ENCODE assay signal across 22 mouse cellular contexts in genomic region chr9:14824840-14825239, GRCm38 (mm10). TPM values are rescaled to one million over a fixed set of nuclear protein-coding genes. Genes with fewer than 3 reads are reported as not detected.
DNase-seq lines count a peak whose midpoint lies in the region; ATAC-seq and TF ChIP-seq lines count a peak whose summit lies in the region.
"Had no signal": no experiment of that assay in that cellular context is flagged by ENCODE, and none has a peak within 500 bp of the region (broad histone marks: within the 10 kb centered on the region; RNA-seq: fewer than 3 reads in every experiment).

No protein-coding gene starts in this region.

- no peaks in the 10 kb centered on the region for H3K27me3 ChIP-seq in forebrain, postnatal 0 days (ENCODE audit: insufficient read depth, low read length)
- no peaks in the 10 kb centered on the region for H3K27me3 ChIP-seq in forebrain, embryonic 11.5 days (ENCODE audit: control insufficient read depth, insufficient read depth, low read length)
- H3K27me3 ChIP-seq in kidney, postnatal 0 days (ENCODE audit: insufficient read depth, low read length), result no peaks in the 10 kb centered on the region
- H3K27me3 ChIP-seq in neural tube, embryonic 14.5 days (ENCODE audit: control insufficient read depth, insufficient read depth, low read length), result no peaks in the 10 kb centered on the region
- no peaks in the 10 kb centered on the region for H3K27me3 ChIP-seq in neural tube, embryonic 15.5 days (replicated peaks)
- H3K27me3 ChIP-seq in stomach, postnatal 0 days (ENCODE audit: control insufficient read depth, insufficient read depth, low read length), result no peaks in the 10 kb centered on the region
- H3K27me3 ChIP-seq: limb, embryonic 13.5 days; midbrain, embryonic 12.5 days had no signal

- DNase-seq in forebrain, postnatal 0 days, result no peak
- DNase-seq in forebrain, embryonic 11.5 days (ENCODE audit: low spot score), result no peak
- DNase-seq in kidney, postnatal 0 days (ENCODE audit: low spot score), result no peak
- no peak for DNase-seq in kidney, adult 18-20 months
- DNase-seq in stomach, postnatal 0 days (ENCODE audit: low spot score), result no peak
- DNase-seq: cerebellum, adult 8-10 months; gastrocnemius, postnatal 25 days; thymus, adult 18-20 months had no signal

- H3K9me3 ChIP-seq in forebrain, postnatal 0 days (ENCODE audit: low read length), result no peaks in the 10 kb centered on the region
- no peaks in the 10 kb centered on the region for H3K9me3 ChIP-seq in forebrain, embryonic 11.5 days (ENCODE audit: control insufficient read depth, low read length)
- no peaks in the 10 kb centered on the region for H3K9me3 ChIP-seq in kidney, postnatal 0 days (replicated peaks; ENCODE audit: low read length)
- H3K9me3 ChIP-seq in neural tube, embryonic 14.5 days (ENCODE audit: control insufficient read depth, low read length), result no peaks in the 10 kb centered on the region
- H3K9me3 ChIP-seq in neural tube, embryonic 15.5 days (replicated peaks), result no peaks in the 10 kb centered on the region
- no peaks in the 10 kb centered on the region for H3K9me3 ChIP-seq in stomach, postnatal 0 days (ENCODE audit: control insufficient read depth, low read length)
- H3K9me3 ChIP-seq: forebrain, embryonic 10.5 days; limb, embryonic 13.5 days; midbrain, embryonic 12.5 days had no signal

- WGBS in forebrain, postnatal 0 days, result 93% methylated on average over 5 of the region's 5 CpGs
- 88% methylated on average over 5 of the region's 5 CpGs for WGBS in forebrain, embryonic 11.5 days
- WGBS in kidney, postnatal 0 days, result 88% methylated on average over 5 of the region's 5 CpGs
- 90% methylated on average over 5 of the region's 5 CpGs for WGBS in neural tube, embryonic 14.5 days
- 92% methylated on average over 5 of the region's 5 CpGs for WGBS in neural tube, embryonic 15.5 days
- WGBS in stomach, postnatal 0 days, result 90% methylated on average over 5 of the region's 5 CpGs

- no peak overlapping the region for H3K4me3 ChIP-seq in forebrain, postnatal 0 days (ENCODE audit: low read depth, low read length)
- no peak overlapping the region for H3K4me3 ChIP-seq in forebrain, embryonic 11.5 days (ENCODE audit: low read depth, low read length)
- no peak overlapping the region for H3K4me3 ChIP-seq in kidney, postnatal 0 days (replicated peaks; ENCODE audit: low read depth, low read length)
- no peak overlapping the region for H3K4me3 ChIP-seq in neural tube, embryonic 14.5 days (ENCODE audit: low read depth, low read length)
- H3K4me3 ChIP-seq in neural tube, embryonic 15.5 days (replicated peaks), result no peak overlapping the region
- H3K4me3 ChIP-seq in stomach, postnatal 0 days (ENCODE audit: low read depth, low read length), result no peak overlapping the region
- H3K4me3 ChIP-seq: forebrain, embryonic 10.5 days; limb, embryonic 13.5 days; midbrain, embryonic 12.5 days had no signal

- H3K4me2 ChIP-seq in forebrain, postnatal 0 days (ENCODE audit: low read depth), result no peak overlapping the region
- H3K4me2 ChIP-seq in forebrain, embryonic 11.5 days (ENCODE audit: low read depth, low read length, severe bottlenecking), result no peak overlapping the region
- H3K4me2 ChIP-seq in kidney, postnatal 0 days (ENCODE audit: low read length), result no peak overlapping the region
- H3K4me2 ChIP-seq in neural tube, embryonic 14.5 days (ENCODE audit: low read depth, low read length), result no peak overlapping the region
- H3K4me2 ChIP-seq in neural tube, embryonic 15.5 days, result no peak overlapping the region
- no peak overlapping the region for H3K4me2 ChIP-seq in stomach, postnatal 0 days (replicated peaks; ENCODE audit: low read depth)
- H3K4me2 ChIP-seq: limb, embryonic 13.5 days; midbrain, embryonic 12.5 days had no signal

- no peak overlapping the region for H3K9ac ChIP-seq in forebrain, postnatal 0 days
- H3K9ac ChIP-seq in forebrain, embryonic 11.5 days (ENCODE audit: low read length), result no peak overlapping the region
- H3K9ac ChIP-seq in kidney, postnatal 0 days (ENCODE audit: low read depth, low read length), result no peak overlapping the region
- no peak overlapping the region for H3K9ac ChIP-seq in neural tube, embryonic 14.5 days (replicated peaks; ENCODE audit: low read depth, low read length)
- H3K9ac ChIP-seq in neural tube, embryonic 15.5 days (replicated peaks), result no peak overlapping the region
- H3K9ac ChIP-seq in stomach, postnatal 0 days (ENCODE audit: low read length), result no peak overlapping the region
- H3K9ac ChIP-seq: limb, embryonic 13.5 days; liver, embryonic 14.5 days; midbrain, embryonic 12.5 days had no signal

- TF ChIP-seq CTCF in forebrain, postnatal 0 days (IDR thresholded peaks at IDR 0.05; ENCODE audit: low read depth), result peak; percentile 27; the same call in 1 of the 2 replicates
- TF ChIP-seq CTCF in kidney, postnatal 0 days (IDR thresholded peaks at IDR 0.05; ENCODE audit: low read depth), result peak; percentile 29; the same call in 1 of the 2 replicates
- 0 out of 2 replicates have a peak, but pooled peaks have one; percentile 20 for TF ChIP-seq CTCF in stomach, postnatal 0 days (IDR thresholded peaks at IDR 0.05; ENCODE audit: low read depth)

- TF ChIP-seq EP300 in stomach, postnatal 0 days (optimal IDR thresholded peaks at IDR 0.05), result no peak

- no peak overlapping the region for H3K27ac ChIP-seq in forebrain, postnatal 0 days (ENCODE audit: low read depth, low read length)
- no peak overlapping the region for H3K27ac ChIP-seq in forebrain, embryonic 11.5 days (ENCODE audit: low read depth, low read length)
- no peak overlapping the region for H3K27ac ChIP-seq in kidney, postnatal 0 days
- no peak overlapping the region for H3K27ac ChIP-seq in neural tube, embryonic 14.5 days (ENCODE audit: low read depth, low read length)
- H3K27ac ChIP-seq in neural tube, embryonic 15.5 days (replicated peaks), result no peak overlapping the region
- no peak overlapping the region for H3K27ac ChIP-seq in stomach, postnatal 0 days (replicated peaks)
- H3K27ac ChIP-seq: forebrain, embryonic 10.5 days; limb, embryonic 13.5 days; liver, embryonic 14.5 days; macrophage; midbrain, embryonic 12.5 days had no signal

- peak; percentile 69; the same call in 1 of the 2 replicates for ATAC-seq in forebrain, postnatal 0 days
- no peak for ATAC-seq in forebrain, embryonic 11.5 days (replicated peaks; ENCODE audit: low FRiP score)
- ATAC-seq in kidney, postnatal 0 days (replicated peaks; ENCODE audit: low FRiP score, low read depth), result no peak
- ATAC-seq in neural tube, embryonic 14.5 days (ENCODE audit: low read depth), result peak; percentile 54; the same call in 1 of the 2 replicates
- ATAC-seq in neural tube, embryonic 15.5 days (ENCODE audit: low FRiP score), result no peak
- no peak for ATAC-seq in stomach, postnatal 0 days (ENCODE audit: low FRiP score, low TSS enrichment)
- ATAC-seq: intestine, embryonic 16.5 days had no signal

- peaks cover 13% of the 10 kb centered on the region for H3K36me3 ChIP-seq in forebrain, postnatal 0 days (ENCODE audit: insufficient read depth)
- no peaks in the 10 kb centered on the region; the same call in 1 of the 2 replicates for H3K36me3 ChIP-seq in forebrain, embryonic 11.5 days (ENCODE audit: control insufficient read depth, insufficient read depth, low read length)
- H3K36me3 ChIP-seq in kidney, postnatal 0 days (ENCODE audit: insufficient read depth, low read length), result peaks cover 25% of the 10 kb centered on the region; the same call in 1 of the 2 replicates
- H3K36me3 ChIP-seq in neural tube, embryonic 14.5 days (ENCODE audit: control insufficient read depth, insufficient read depth, low read length), result 0 out of 2 replicates have a peak, but pooled peaks cover 9% of the 10 kb centered on the region
- H3K36me3 ChIP-seq in neural tube, embryonic 15.5 days, result peaks cover 33% of the 10 kb centered on the region
- H3K36me3 ChIP-seq in stomach, postnatal 0 days (ENCODE audit: control insufficient read depth, insufficient read depth, low read length), result peaks cover 3% of the 10 kb centered on the region; the same call in 1 of the 2 replicates

- H3K4me1 ChIP-seq in forebrain, postnatal 0 days (ENCODE audit: insufficient read depth), result no peaks in the 10 kb centered on the region
- no peaks in the 10 kb centered on the region for H3K4me1 ChIP-seq in forebrain, embryonic 11.5 days (replicated peaks; ENCODE audit: control insufficient read depth, insufficient read depth, low read length)
- H3K4me1 ChIP-seq in kidney, postnatal 0 days (replicated peaks; ENCODE audit: insufficient read depth, low read length), result no peaks in the 10 kb centered on the region
- no peaks in the 10 kb centered on the region for H3K4me1 ChIP-seq in neural tube, embryonic 14.5 days (ENCODE audit: control insufficient read depth, insufficient read depth, low read length)
- H3K4me1 ChIP-seq in neural tube, embryonic 15.5 days, result no peaks in the 10 kb centered on the region
- no peaks in the 10 kb centered on the region for H3K4me1 ChIP-seq in stomach, postnatal 0 days (replicated peaks; ENCODE audit: control insufficient read depth, insufficient read depth)
- H3K4me1 ChIP-seq: forebrain, embryonic 10.5 days; limb, embryonic 13.5 days; midbrain, embryonic 12.5 days had no signal

RNA-seq across cellular contexts. Expression of gene Gpr83, which starts 35.2 kb away (rescaled TPM):
- 1.8 and 4.0 TPM in 2 replicates for total RNA-seq in forebrain, postnatal 0 days (2014; rRNA removed)
- 2.6 and 2.7 TPM in 2 replicates for polyA plus RNA-seq in forebrain, postnatal 0 days (2015; fragmentation: Nextera tagmentation; extraction: Ambion mirVana)
- 0.20 and 0.47 TPM in 2 replicates for polyA plus RNA-seq in forebrain, embryonic 11.5 days (2014; fragmentation: Nextera tagmentation; extraction: Ambion mirVana)
- 0.54 and 0.59 TPM in 2 replicates for polyA plus RNA-seq in kidney, postnatal 0 days (2015; fragmentation: Nextera tagmentation; extraction: Ambion mirVana)
- 0.54 and 0.75 TPM in 2 replicates for polyA plus RNA-seq in neural tube, embryonic 14.5 days (2014; fragmentation: Nextera tagmentation; extraction: Ambion mirVana)
- polyA plus RNA-seq in neural tube, embryonic 15.5 days (2015; fragmentation: Nextera tagmentation; extraction: Ambion mirVana), result 1.1 and 4.4 TPM in 2 replicates
- polyA plus RNA-seq in stomach, postnatal 0 days (2015; fragmentation: Nextera tagmentation; extraction: Ambion mirVana), result 0.28 and 0.39 TPM in 2 replicates
- total RNA-seq: gastrocnemius, postnatal 25 days; hematopoietic stem cell, adult 5-6 weeks had no signal
- polyA plus RNA-seq: liver, embryonic 14.5 days had no signal

RNA-seq across cellular contexts. Expression of gene Ankrd49, which starts 40.2 kb away (rescaled TPM):
- total RNA-seq in forebrain, postnatal 0 days (2014; rRNA removed), result 24.8 and 31.3 TPM in 2 replicates
- polyA plus RNA-seq in forebrain, postnatal 0 days (2015; fragmentation: Nextera tagmentation; extraction: Ambion mirVana), result 33.8 and 39.5 TPM in 2 replicates
- 55.2 and 61.6 TPM in 2 replicates for polyA plus RNA-seq in forebrain, embryonic 11.5 days (2014; fragmentation: Nextera tagmentation; extraction: Ambion mirVana)
- polyA plus RNA-seq in kidney, postnatal 0 days (2015; fragmentation: Nextera tagmentation; extraction: Ambion mirVana), result 40.1 and 40.7 TPM in 2 replicates
- polyA plus RNA-seq in neural tube, embryonic 14.5 days (2014; fragmentation: Nextera tagmentation; extraction: Ambion mirVana), result 25.9 and 31.9 TPM in 2 replicates
- 22.4 and 31.9 TPM in 2 replicates for polyA plus RNA-seq in neural tube, embryonic 15.5 days (2015; fragmentation: Nextera tagmentation; extraction: Ambion mirVana)
- polyA plus RNA-seq in stomach, postnatal 0 days (2015; fragmentation: Nextera tagmentation; extraction: Ambion mirVana), result 31.7 and 33.4 TPM in 2 replicates

RNA-seq across cellular contexts. Expression of gene Mre11a, which starts 40.4 kb away (rescaled TPM):
- 9.8 and 11.8 TPM in 2 replicates for total RNA-seq in forebrain, postnatal 0 days (2014; rRNA removed)
- polyA plus RNA-seq in forebrain, postnatal 0 days (2015; fragmentation: Nextera tagmentation; extraction: Ambion mirVana), result 6.6 and 8.9 TPM in 2 replicates
- polyA plus RNA-seq in forebrain, embryonic 11.5 days (2014; fragmentation: Nextera tagmentation; extraction: Ambion mirVana), result 32.8 and 40.5 TPM in 2 replicates
- 14.4 and 15.5 TPM in 2 replicates for polyA plus RNA-seq in kidney, postnatal 0 days (2015; fragmentation: Nextera tagmentation; extraction: Ambion mirVana)
- 15.2 and 15.6 TPM in 2 replicates for polyA plus RNA-seq in neural tube, embryonic 14.5 days (2014; fragmentation: Nextera tagmentation; extraction: Ambion mirVana)
- 10.8 and 14.3 TPM in 2 replicates for polyA plus RNA-seq in neural tube, embryonic 15.5 days (2015; fragmentation: Nextera tagmentation; extraction: Ambion mirVana)
- 9.7 TPM in 2 replicates for polyA plus RNA-seq in stomach, postnatal 0 days (2015; fragmentation: Nextera tagmentation; extraction: Ambion mirVana)

RNA-seq across cellular contexts. Expression of gene 1700012B09Rik, which starts 54.0 kb away (rescaled TPM):
- total RNA-seq in forebrain, postnatal 0 days (2014; rRNA removed), result 1.00 and 2.5 TPM in 2 replicates
- polyA plus RNA-seq in forebrain, postnatal 0 days (2015; fragmentation: Nextera tagmentation; extraction: Ambion mirVana), result 6.1 and 8.8 TPM in 2 replicates
- polyA plus RNA-seq in forebrain, embryonic 11.5 days (2014; fragmentation: Nextera tagmentation; extraction: Ambion mirVana), result not detected in 2 replicates
- polyA plus RNA-seq in kidney, postnatal 0 days (2015; fragmentation: Nextera tagmentation; extraction: Ambion mirVana), result not detected in 2 replicates
- 0.70 and 1.6 TPM in 2 replicates for polyA plus RNA-seq in neural tube, embryonic 14.5 days (2014; fragmentation: Nextera tagmentation; extraction: Ambion mirVana)
- polyA plus RNA-seq in neural tube, embryonic 15.5 days (2015; fragmentation: Nextera tagmentation; extraction: Ambion mirVana), result 0.65 and 1.0 TPM in 2 replicates
- polyA plus RNA-seq in stomach, postnatal 0 days (2015; fragmentation: Nextera tagmentation; extraction: Ambion mirVana), result not detected in 2 replicates
- total RNA-seq: adrenal gland, postnatal 4 days; gastrocnemius, postnatal 25 days; heart, adult 8-10 months; hematopoietic stem cell, adult 5-6 weeks had no signal
- polyA plus RNA-seq: forebrain, embryonic 10.5 days; intestine, embryonic 16.5 days; kidney, embryonic 16.5 days; liver, embryonic 14.5 days; macrophage; neural tube, embryonic 11.5 days; stomach, embryonic 14.5 days had no signal

Comparison
In these comparisons a context has a peak if more than half of its experiments do, and no peak if none do; other contexts are left out.
1. ATAC-seq: peak in forebrain, postnatal 0 days (single experiment) and neural tube, embryonic 14.5 days (single experiment); none in forebrain, embryonic 11.5 days (single experiment), kidney, postnatal 0 days (single experiment), neural tube, embryonic 15.5 days (single experiment) and stomach, postnatal 0 days (single experiment).
2. Peak in every context shown above with its lines, with median percentiles within 50 percentile points of each other: CTCF ChIP-seq.